Mouse (Mus musculus) heart, adult 18-20 months (tissue): ENCODE data around the gene Ebf1. TPM values are rescaled to one million over a fixed set of nuclear protein-coding genes. Genes with fewer than 3 reads are reported as not detected.

Experiments
- DNase-seq, 2 experiments: peaks; one replicate each; pipeline ENCODE4 v3.0.0; 2021 to 2022; ENCODE audit warnings: mixed read lengths in 1 of 2
- total RNA-seq, 2 experiments: library from RNA; stranded (reverse); gene quantifications; 2 replicates each; pipeline ENCODE4 v1.2.3; 2021

The Ebf1 gene
- total RNA-seq, 2 experiments from 2014 or later = 9.9 to 12.9 TPM

GRCm38 (mm10) chr11:44661875-44662274, 44.8 kb downstream of the Ebf1 start:
- DNase-seq = no peak

GRCm38 (mm10) chr11:44663609-44664141, 46.6 kb downstream of the Ebf1 start:
- no peak for DNase-seq

DNA sequence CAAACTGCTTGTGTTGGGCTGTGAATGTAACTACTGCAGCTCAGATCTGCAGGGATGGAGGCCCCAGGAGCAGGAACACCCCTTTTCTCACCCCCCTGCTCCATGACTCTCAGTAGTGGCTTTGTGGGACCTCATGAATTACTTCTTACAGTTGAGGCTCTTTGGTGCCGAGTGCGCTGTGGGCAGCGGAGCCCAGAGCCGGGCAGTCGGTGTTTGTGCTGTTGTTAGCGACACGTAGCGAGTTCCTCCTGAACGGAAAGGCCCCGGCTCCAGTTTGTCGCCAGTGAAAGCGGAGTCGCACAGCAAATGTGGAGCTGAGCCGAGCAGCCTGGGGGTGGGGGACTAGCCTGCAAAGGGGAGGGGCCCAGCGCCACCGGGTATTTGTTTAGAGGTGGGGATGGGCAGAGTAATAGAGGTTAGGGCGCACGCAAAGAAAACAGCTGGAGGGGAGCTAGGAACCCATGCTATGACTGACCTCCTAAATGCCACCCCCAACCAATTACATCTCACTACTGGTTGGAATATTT, 48.1 kb downstream of the Ebf1 start:
- DNase-seq = peak; percentile 75 to 79

DNA sequence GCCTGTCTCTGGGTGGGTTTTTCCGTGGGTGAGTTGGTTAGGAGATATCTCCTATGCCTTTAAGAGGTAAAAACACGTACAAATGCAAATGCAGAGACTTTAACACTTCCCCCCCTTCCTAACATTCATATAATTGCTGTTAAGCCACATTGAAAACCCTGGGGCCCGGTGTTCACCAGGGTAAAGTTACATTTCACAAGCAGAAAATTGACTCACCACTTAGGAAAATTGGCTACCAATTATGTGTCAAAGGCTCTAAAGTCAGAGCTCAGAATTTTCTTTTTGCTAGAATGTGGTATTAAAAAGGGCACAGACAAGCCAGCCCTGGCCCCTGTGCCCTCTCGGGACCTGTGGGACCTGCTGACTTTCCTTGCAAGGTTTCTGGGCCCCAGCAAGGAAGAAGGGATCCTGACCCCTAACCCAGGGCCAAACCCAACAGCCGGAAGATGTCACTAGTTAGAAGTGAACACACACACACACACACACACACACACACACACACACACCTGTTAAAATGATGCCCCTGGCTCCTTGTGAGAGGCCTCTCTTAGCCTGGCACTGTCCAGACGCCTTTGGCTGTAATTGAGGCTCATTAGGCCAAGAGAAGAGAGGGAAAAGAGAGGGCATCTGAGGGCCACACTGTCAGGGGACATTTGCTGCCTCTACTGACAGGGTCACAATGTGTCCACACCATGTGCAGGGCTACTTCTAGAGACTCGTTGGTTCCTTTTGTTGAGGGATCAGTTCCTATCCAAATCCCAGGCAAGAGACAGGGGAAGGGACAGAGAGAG, 48.8 kb downstream of the Ebf1 start:
- DNase-seq = no peak

- DNase-seq = peak in 1 of 2 experiments; percentile 42
Measured at GRCm38 (mm10) chr11:44666741-44667140, 49.6 kb downstream of the Ebf1 start.

- no peak for DNase-seq
Measured at GRCm38 (mm10) chr11:44681306-44681705, 64.2 kb downstream of the Ebf1 start.

DNA sequence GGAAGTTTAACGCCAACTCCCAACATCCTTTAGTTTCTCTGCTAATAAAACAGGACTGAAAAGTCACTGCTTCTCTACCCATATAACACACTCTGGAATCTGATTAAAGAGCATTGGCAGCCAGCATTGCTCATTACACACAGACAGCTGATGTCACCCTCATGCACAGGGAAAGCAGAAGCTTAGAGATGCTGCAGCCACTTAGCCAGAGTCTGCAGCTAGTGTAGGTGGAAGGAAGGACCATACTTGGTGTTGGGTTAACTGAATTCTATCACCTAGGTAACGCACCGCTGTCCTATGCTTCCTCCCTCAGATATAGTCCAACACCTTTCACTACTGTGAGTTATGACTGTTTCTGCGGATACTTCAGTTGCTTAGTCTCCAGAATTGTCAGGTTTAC, 64.9 kb downstream of the Ebf1 start:
- DNase-seq = no peak

DNA sequence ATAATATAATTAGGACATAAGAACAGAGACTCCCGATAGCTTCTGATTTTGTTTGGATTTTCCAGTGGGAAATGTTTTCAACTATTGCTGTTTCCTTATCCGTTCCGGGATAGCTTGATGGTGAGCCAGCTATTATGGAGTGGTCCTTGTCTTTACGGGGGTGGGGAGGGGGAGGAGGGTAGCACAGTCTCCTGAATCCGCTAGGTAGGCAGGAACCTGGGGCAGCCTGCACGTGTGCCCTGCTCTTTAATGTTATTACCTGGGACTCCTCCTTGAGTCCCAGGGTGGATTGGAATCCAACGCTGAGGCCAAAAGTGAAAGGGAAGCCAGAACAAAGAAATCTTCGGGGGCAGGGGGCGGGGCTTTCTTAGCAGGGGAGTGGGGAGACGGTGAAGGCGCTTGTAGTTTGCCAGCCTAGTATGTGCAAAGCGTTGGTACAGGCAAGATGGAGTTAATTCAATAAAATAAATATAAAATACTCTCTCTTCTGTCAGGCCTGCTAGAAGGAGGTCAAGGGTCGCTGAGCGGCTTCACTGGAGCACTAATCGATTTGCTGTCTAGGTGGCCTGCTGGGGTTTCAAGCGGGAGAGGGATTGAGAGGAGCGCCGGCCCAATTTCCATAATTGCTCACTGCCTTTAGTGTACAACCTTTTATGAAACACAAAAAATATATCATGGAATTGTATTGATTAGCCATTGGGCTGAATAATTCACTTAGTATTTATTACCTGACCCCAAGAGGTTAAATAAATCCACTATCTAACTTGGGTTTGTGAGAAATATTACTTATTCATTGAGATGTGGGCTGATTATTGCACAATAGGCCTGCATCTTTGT, 65.8 kb downstream of the Ebf1 start:
- no peak for DNase-seq

GRCm38 (mm10) chr11:44684486-44685076, 67.5 kb downstream of the Ebf1 start:
- DNase-seq = peak; percentile 67 to 70

DNA sequence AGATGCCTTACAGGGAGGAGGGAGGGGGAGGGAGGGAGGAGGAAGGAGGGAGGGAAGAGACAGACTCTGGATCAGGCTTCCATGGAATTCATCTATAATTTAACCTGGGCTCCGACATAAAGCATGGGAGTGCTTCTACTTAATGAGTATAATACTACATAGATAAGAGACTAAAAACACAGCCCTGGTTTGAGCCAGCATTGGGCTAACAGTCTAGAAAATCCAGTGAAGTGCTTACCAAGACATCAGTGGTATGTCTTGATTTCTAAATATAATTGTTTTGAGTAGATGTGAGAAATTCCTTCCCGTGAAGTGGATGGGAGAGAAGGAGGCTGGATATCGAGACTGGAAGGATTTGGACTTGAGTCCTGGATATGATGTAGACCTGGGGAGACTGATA, 68.0 kb downstream of the Ebf1 start:
- no peak for DNase-seq

GRCm38 (mm10) chr11:44685911-44686361, 68.8 kb downstream of the Ebf1 start:
- DNase-seq = peak; percentile 50 to 57

DNA sequence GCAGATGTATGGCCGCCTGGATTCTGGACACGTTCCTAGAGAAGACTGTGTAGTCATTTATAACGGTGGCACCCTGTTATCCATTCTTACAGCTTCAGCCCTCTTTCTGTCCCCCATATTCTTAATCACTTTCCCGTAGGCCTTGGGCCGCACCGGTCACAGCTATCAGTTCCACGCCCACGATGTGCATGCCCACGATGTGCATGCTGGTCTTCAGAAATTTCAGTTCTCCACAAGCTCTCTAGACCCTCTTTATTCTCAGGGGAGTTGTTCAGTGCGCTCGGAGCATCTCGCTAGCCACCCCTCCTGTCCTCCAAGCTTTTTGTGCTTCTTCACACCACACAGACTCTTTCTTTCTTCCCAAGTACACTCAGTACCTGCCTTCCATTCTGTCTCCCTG, 69.3 kb downstream of the Ebf1 start:
- peak in 1 of 2 experiments; percentile 31 for DNase-seq

DNA sequence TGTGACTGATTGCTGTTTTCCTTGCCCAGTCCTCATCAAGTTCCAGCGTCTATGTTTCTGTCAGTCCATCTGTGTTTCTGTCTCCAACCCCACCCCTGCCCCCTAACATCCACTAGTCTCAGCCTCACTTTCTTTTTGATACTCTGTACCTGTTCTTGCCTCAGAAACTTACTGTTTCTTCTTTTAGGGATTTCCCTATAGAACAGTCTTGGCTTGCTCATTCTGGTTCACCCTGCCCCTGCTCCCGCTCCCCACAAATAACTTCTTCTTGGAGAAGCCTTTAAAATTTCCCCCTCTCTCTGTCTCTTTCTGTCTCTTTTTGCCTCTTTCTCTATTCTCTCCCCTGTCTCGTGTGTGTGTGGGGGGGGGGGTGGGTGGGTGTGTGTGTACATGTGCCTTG, 71.4 kb downstream of the Ebf1 start:
- no peak for DNase-seq

DNA sequence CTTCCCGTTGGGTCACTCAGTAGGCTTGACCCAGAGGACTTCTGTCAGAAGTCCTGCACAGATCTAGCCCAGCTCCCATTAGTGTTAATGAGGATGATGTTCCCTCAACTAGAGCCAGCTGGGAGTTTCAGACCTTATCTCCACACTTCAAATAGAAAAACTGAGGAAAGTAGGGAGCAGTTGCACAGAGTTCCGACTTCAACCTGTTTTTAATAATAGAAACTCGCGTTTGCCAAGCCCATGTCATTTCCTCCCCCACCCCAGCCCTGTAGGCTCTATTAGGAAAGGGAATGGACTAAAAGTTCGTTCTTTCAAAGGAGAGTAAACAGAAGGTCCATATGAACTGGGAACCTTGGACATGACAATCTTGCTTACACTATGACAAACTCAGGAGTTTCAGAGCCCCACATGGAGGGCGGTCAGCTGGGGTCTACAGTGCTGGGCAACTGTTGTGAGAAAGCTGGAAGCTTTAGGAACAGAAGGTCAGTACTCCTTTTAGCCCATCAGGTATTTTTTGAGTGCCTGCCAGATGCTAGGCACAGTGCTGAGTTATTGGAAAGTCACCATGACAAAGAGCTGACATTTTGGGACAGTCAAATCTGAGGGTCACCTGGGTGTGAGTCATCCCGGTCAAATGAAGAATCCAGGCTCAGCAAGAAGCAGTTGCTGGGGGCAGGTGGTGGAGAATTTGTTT, 72.6 kb downstream of the Ebf1 start:
- peak in 1 of 2 experiments; percentile 33 for DNase-seq

- no peak for DNase-seq
Measured at GRCm38 (mm10) chr11:44690265-44690572, 73.1 kb downstream of the Ebf1 start.

GRCm38 (mm10) chr11:44695416-44695815, 78.3 kb downstream of the Ebf1 start:
- no peak for DNase-seq

- DNase-seq = no peak
Measured at GRCm38 (mm10) chr11:44696539-44697201, 79.6 kb downstream of the Ebf1 start.

DNA sequence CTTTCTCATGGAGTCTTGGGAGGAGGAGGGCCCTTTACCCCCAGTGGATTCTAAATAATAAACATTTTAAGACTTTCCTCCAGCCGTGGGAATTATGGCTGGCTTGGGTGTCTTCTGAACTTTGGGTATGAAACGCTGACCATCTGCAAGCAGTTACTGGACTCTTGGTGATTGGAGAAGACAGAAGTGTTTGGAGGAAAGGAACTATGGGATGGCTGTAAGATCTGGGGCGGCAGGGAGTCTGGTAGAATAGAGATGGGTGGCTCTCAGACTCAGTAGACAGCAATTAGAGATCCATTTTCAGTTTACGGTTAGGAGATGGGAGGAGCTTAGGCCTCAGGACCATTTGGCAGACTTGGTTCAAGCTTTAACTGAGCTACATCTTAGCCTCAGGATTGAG, 83.1 kb downstream of the Ebf1 start:
- DNase-seq = no peak

- no peak for DNase-seq
Measured at GRCm38 (mm10) chr11:44701221-44701810, 84.2 kb downstream of the Ebf1 start.

GRCm38 (mm10) chr11:44701864-44702263, 84.7 kb downstream of the Ebf1 start:
- peak in 1 of 2 experiments; percentile 42 for DNase-seq
